Mouse (Mus musculus): Measurements from ENCODE around the gene Gm3383.
"Not testable (repeated sequence)": the region's sequence is repeated elsewhere in the genome, so short reads cannot be mapped to it uniquely, and the experiment has no call there.

Gene Gm3383

GRCm38 (mm10) chr14:5807882-5808281 is at the start of gene Gm3383:
TSS of gene Gm3383 (minus strand) at chr14:5807982.
- not testable (repeated sequence) for DNase-seq (ENCODE audit: low spot score)

- DNase-seq (ENCODE audit: low spot score), result not testable (repeated sequence)
Observed at GRCm38 (mm10) chr14:5855911-5856310, 48.1 kb upstream of the Gm3383 start.

GRCm38 (mm10) chr14:5830229-5830628 is 22.4 kb upstream of the Gm3383 start, which contains the start of gene Gm3424:
TSS of gene Gm3424 (minus strand) at chr14:5830329.
- DNase-seq (ENCODE audit: low spot score), result not testable (repeated sequence)

GRCm38 (mm10) chr14:5812699-5813356 is 5.0 kb upstream of the Gm3383 start:
- not testable (repeated sequence) for DNase-seq (ENCODE audit: low spot score)

GRCm38 (mm10) chr14:5741477-5741876 is 66.3 kb downstream of the Gm3383 start, which contains the start of gene Gm3373:
TSS of gene Gm3373 (minus strand) at chr14:5741577.
- DNase-seq (ENCODE audit: low spot score), result not testable (repeated sequence)

- not testable (repeated sequence) for DNase-seq (ENCODE audit: low spot score)
Observed at GRCm38 (mm10) chr14:5687357-5687756, 120.4 kb downstream of the Gm3383 start, which contains the start of gene Gm9603. TSS of gene Gm9603 (minus strand) at chr14:5687457.

- not testable (repeated sequence) for DNase-seq (ENCODE audit: low spot score)
Observed at GRCm38 (mm10) chr14:5632928-5633327, 174.9 kb downstream of the Gm3383 start, which contains the start of gene Gm8265. TSS of gene Gm8265 (minus strand) at chr14:5633028.
